Comparison of ENCODE assay signal across 11 mouse cellular contexts in genomic region chr2:118390072-118390471, GRCm38 (mm10). TPM values are rescaled to one million over a fixed set of nuclear protein-coding genes. Genes with fewer than 3 reads are reported as not detected.
DNase-seq lines count a peak whose midpoint lies in the region; ATAC-seq and TF ChIP-seq lines count a peak whose summit lies in the region.
"Had no signal": no experiment of that assay in that cellular context is flagged by ENCODE, and none has a peak within 500 bp of the region (broad histone marks: within the 10 kb centered on the region; RNA-seq: fewer than 3 reads in every experiment).

No protein-coding gene starts in this region.

- ATAC-seq in kidney, embryonic 15.5 days (replicated peaks; ENCODE audit: low FRiP score), result no peak
- no peak for ATAC-seq in liver, embryonic 15.5 days (ENCODE audit: insufficient read depth)

- no peak for TF ChIP-seq POLR2A in bone marrow macrophage, adult 2 months (IDR thresholded peaks at IDR 0.05; ENCODE audit: borderline replicate concordance, low read depth, low read length)
- no peak for TF ChIP-seq POLR2A in cerebellum, adult 2 months (IDR thresholded peaks at IDR 0.05; ENCODE audit: borderline replicate concordance, insufficient read depth, low read length)

- no peak for TF ChIP-seq CTCF in bone marrow macrophage, adult 2 months (IDR thresholded peaks at IDR 0.05; ENCODE audit: low read depth, low read length)
- no peak for TF ChIP-seq CTCF in cerebellum, adult 2 months (IDR thresholded peaks at IDR 0.05; ENCODE audit: borderline replicate concordance, insufficient read depth, low read depth, low read length)

- peaks cover 14% of the 10 kb centered on the region for H3K4me1 ChIP-seq in kidney, embryonic 15.5 days
- H3K4me1 ChIP-seq in bone marrow macrophage, adult 2 months (ENCODE audit: control insufficient read depth, insufficient read depth, low read length), result peaks cover 12% of the 10 kb centered on the region
- peaks cover 26% of the 10 kb centered on the region for H3K4me1 ChIP-seq in liver, embryonic 15.5 days (replicated peaks)
- no peaks in the 10 kb centered on the region for H3K4me1 ChIP-seq in cerebellum, adult 2 months (ENCODE audit: control insufficient read depth, insufficient read depth, low read length)

- no peaks in the 10 kb centered on the region for H3K9me3 ChIP-seq in kidney, embryonic 15.5 days (replicated peaks)
- no peaks in the 10 kb centered on the region for H3K9me3 ChIP-seq in liver, embryonic 15.5 days (replicated peaks)

- no peaks in the 10 kb centered on the region for H3K36me3 ChIP-seq in kidney, embryonic 15.5 days
- no peaks in the 10 kb centered on the region for H3K36me3 ChIP-seq in liver, embryonic 15.5 days (replicated peaks)

- H3K4me2 ChIP-seq in kidney, embryonic 15.5 days, result peak overlapping the region; percentile 79
- H3K4me2 ChIP-seq in liver, embryonic 15.5 days, result peak overlapping the region; percentile 93

- H3K4me3 ChIP-seq in kidney, embryonic 15.5 days (replicated peaks), result peak overlapping the region; percentile 88; the same call in 1 of the 2 replicates
- peak overlapping the region; percentile 37 for H3K4me3 ChIP-seq in bone marrow macrophage, adult 2 months (ENCODE audit: insufficient read depth, low read length)
- no peak overlapping the region; the same call in 1 of the 2 replicates for H3K4me3 ChIP-seq in liver, embryonic 15.5 days (replicated peaks)
- H3K4me3 ChIP-seq in cerebellum, adult 2 months (replicated peaks; ENCODE audit: insufficient read depth, low read depth, low read length), result no peak overlapping the region

- H3K9ac ChIP-seq in kidney, embryonic 15.5 days, result no peak overlapping the region
- H3K9ac ChIP-seq in liver, embryonic 15.5 days, result no peak overlapping the region

- WGBS in kidney, embryonic 15.5 days, result 81% methylated on average over 5 of the region's 5 CpGs
- 70% methylated on average over 5 of the region's 5 CpGs for WGBS in liver, embryonic 15.5 days (ENCODE audit: insufficient replicate concordance)
- WGBS in cerebellum, adult 2 months, result 82% methylated on average over 5 of the region's 5 CpGs

- DNase-seq in embryo, embryonic 10.5 days (ENCODE audit: low spot score), result peak; percentile 11
- DNase-seq in embryo, embryonic 10 days (ENCODE audit: low spot score), result no peak
- DNase-seq in kidney, postnatal 10 days, result no peak
- DNase-seq in right cerebral cortex, adult 2 months (ENCODE audit: low spot score in 2 of 2), result no peak
- no peak for DNase-seq in cerebellum, adult 2 months
- DNase-seq: B cell, adult 2 months; layer of hippocampus, postnatal 36 days had no signal

- H3K27me3 ChIP-seq in kidney, embryonic 15.5 days, result no peaks in the 10 kb centered on the region
- H3K27me3 ChIP-seq in liver, embryonic 15.5 days, result no peaks in the 10 kb centered on the region
- no peaks in the 10 kb centered on the region for H3K27me3 ChIP-seq in cerebellum, adult 2 months (ENCODE audit: control insufficient read depth, insufficient read depth, low read length)

- no peak overlapping the region for H3K27ac ChIP-seq in kidney, embryonic 15.5 days
- peak overlapping the region; percentile 49 for H3K27ac ChIP-seq in bone marrow macrophage, adult 2 months (ENCODE audit: insufficient read depth, low read depth, low read length)
- no peak overlapping the region; the same call in 1 of the 2 replicates for H3K27ac ChIP-seq in liver, embryonic 15.5 days (replicated peaks)
- no peak overlapping the region for H3K27ac ChIP-seq in cerebellum, adult 2 months (ENCODE audit: insufficient read depth, low read length)

RNA-seq across cellular contexts. Expression of gene Eif2ak4, which starts 1.7 kb away (rescaled TPM):
- polyA plus RNA-seq in kidney, embryonic 15.5 days (2015; fragmentation: Nextera tagmentation; extraction: Ambion mirVana), result 12.3 and 13.8 TPM in 2 replicates
- 10.5 and 12.0 TPM in 2 replicates for polyA plus RNA-seq in bone marrow macrophage, adult 2 months (2012; ENCODE audit: insufficient read depth, insufficient read length, missing spikeins)
- 3.6 and 3.9 TPM in 2 replicates for polyA plus RNA-seq in liver, embryonic 15.5 days (2015; fragmentation: Nextera tagmentation; extraction: Ambion mirVana)
- polyA plus RNA-seq in cerebellum, adult 2 months (2012; rRNA removed), result 21.5 and 23.0 TPM in 2 replicates

RNA-seq across cellular contexts. Expression of gene Gpr176, which starts 16.9 kb away (rescaled TPM):
- polyA plus RNA-seq in kidney, embryonic 15.5 days (2015; fragmentation: Nextera tagmentation; extraction: Ambion mirVana), result 1.1 and 1.4 TPM in 2 replicates
- polyA plus RNA-seq in bone marrow macrophage, adult 2 months (2012; ENCODE audit: insufficient read depth, insufficient read length, missing spikeins), result 1.8 and 2.4 TPM in 2 replicates
- 0.21 and 0.28 TPM in 2 replicates for polyA plus RNA-seq in liver, embryonic 15.5 days (2015; fragmentation: Nextera tagmentation; extraction: Ambion mirVana)
- polyA plus RNA-seq in cerebellum, adult 2 months (2012; rRNA removed), result 4.4 and 5.6 TPM in 2 replicates
- polyA plus RNA-seq: erythroblast, embryonic 14.5 days had no signal

Comparison
In these comparisons a context has a peak if more than half of its experiments do, and no peak if none do; other contexts are left out.
1. H3K4me3 ChIP-seq: peak in kidney, embryonic 15.5 days (single experiment) and bone marrow macrophage, adult 2 months (single experiment); none in liver, embryonic 15.5 days (single experiment) and cerebellum, adult 2 months (single experiment).